Mouse (Mus musculus) embryonic fibroblast, embryonic 13.5 days (primary cell): ENCODE measurements around the gene Olr1. TPM values are rescaled to one million over a fixed set of nuclear protein-coding genes. Genes with fewer than 3 reads are reported as not detected.

Experiments used
- H3K27ac ChIP-seq: 2 replicates; pipeline ENCODE4 v1.5.1; 2012; ENCODE audit warnings: low read length, control low read depth, inconsistent platforms; ENCODE audit not compliant: insufficient read depth
- H3K4me1 ChIP-seq: 2 replicates; pipeline ENCODE4 v1.6.1; 2011; ENCODE audit warnings: low read length; ENCODE audit not compliant: control insufficient read depth, insufficient read depth
- H3K4me3 ChIP-seq: 2 replicates; pipeline ENCODE4 v1.5.1; 2011; ENCODE audit warnings: mild to moderate bottlenecking, control low read depth, low read length; ENCODE audit not compliant: insufficient read depth
- CTCF ChIP-seq: IDR thresholded peaks from 2 replicates; pipeline ENCODE4 v1.5.1; 2011; ENCODE audit warnings: mild to moderate bottlenecking, control low read depth, low read length, moderate library complexity, borderline replicate concordance; ENCODE audit not compliant: insufficient read depth
- POLR2A ChIP-seq: IDR thresholded peaks from 2 replicates; pipeline ENCODE4 v1.6.1; 2011; ENCODE audit warnings: low read depth, mild to moderate bottlenecking, control low read depth, low read length, moderate library complexity
- polyA plus RNA-seq: library from polyadenylated mRNA; stranded (reverse); fragments of >200 nt; gene quantifications from 2 replicates; pipeline ENCODE4 v1.2.4, GENCODE M21; 2011; ENCODE audit warnings: low read depth; ENCODE audit not compliant: missing spikeins, insufficient read length

The Olr1 gene
- polyA plus RNA-seq, 1 experiment, result 2.9 TPM

- peaks cover 3% of the 10 kb centered on the region; the same call in 1 of the 2 replicates for H3K4me1 ChIP-seq
- no peak overlapping the region for H3K27ac ChIP-seq
- TF ChIP-seq CTCF, result no peak
- TF ChIP-seq POLR2A, result no peak
- H3K4me3 ChIP-seq, result no peak overlapping the region
Observed at GRCm38 (mm10) chr6:129476404-129477126, 30.4 kb downstream of the Olr1 start.

GRCm38 (mm10) chr6:129472627-129473026 lies 34.3 kb downstream of the Olr1 start:
- H3K27ac ChIP-seq, result no peak overlapping the region
- H3K4me1 ChIP-seq, result peaks cover 3% of the 10 kb centered on the region; the same call in 1 of the 2 replicates
- no peak overlapping the region for H3K4me3 ChIP-seq
- TF ChIP-seq CTCF, result no peak
- no peak for TF ChIP-seq POLR2A

- no peak overlapping the region for H3K27ac ChIP-seq
- H3K4me1 ChIP-seq, result peaks cover 2% of the 10 kb centered on the region; the same call in 1 of the 2 replicates
- TF ChIP-seq CTCF (no peak), POLR2A (no peak)
- no peak overlapping the region for H3K4me3 ChIP-seq
Observed at GRCm38 (mm10) chr6:129471386-129471785, 35.6 kb downstream of the Olr1 start.

GRCm38 (mm10) chr6:129451411-129452039 lies 55.4 kb downstream of the Olr1 start, which contains the start of gene Clec1a:
Gene Clec1a, minus strand, starts transcription at chr6:129452000.
- Histone ChIP-seq H3K4me3 (no peak within 1 kb of the TSS), H3K27ac (no peak within 1 kb of the TSS), H3K4me1 (peaks cover 11% of the 10 kb centered on the region)
- no peak for TF ChIP-seq CTCF
- TF ChIP-seq POLR2A, result no peak

GRCm38 (mm10) chr6:129449743-129450142 lies 57.2 kb downstream of the Olr1 start:
- no peak overlapping the region for H3K4me3 ChIP-seq
- peaks cover 11% of the 10 kb centered on the region for H3K4me1 ChIP-seq
- no peak overlapping the region for H3K27ac ChIP-seq
- TF ChIP-seq CTCF, result no peak
- no peak for TF ChIP-seq POLR2A

- H3K27ac ChIP-seq, result no peak overlapping the region
- no peaks in the 10 kb centered on the region for H3K4me1 ChIP-seq
- TF ChIP-seq POLR2A (no peak), CTCF (no peak)
- no peak overlapping the region for H3K4me3 ChIP-seq
Observed at GRCm38 (mm10) chr6:129438033-129438432, 68.9 kb downstream of the Olr1 start.

- Histone ChIP-seq H3K4me3 (no peak overlapping the region), H3K27ac (no peak overlapping the region), H3K4me1 (no peaks in the 10 kb centered on the region)
- no peak for TF ChIP-seq POLR2A
- TF ChIP-seq CTCF, result no peak
Observed at GRCm38 (mm10) chr6:129436025-129436424, 70.9 kb downstream of the Olr1 start.

Other genes starting within 250 kb of the Olr1 start
- not detected in 2 replicates for gene Cd69, start 231.7 kb downstream of the Olr1 start, polyA plus RNA-seq
- gene 4922502D21Rik, start 175.4 kb downstream of the Olr1 start, polyA plus RNA-seq, result not detected in 2 replicates
- gene Clec12a, start 164.5 kb downstream of the Olr1 start, polyA plus RNA-seq, result 0.61 TPM in 1 of 2 replicates, not detected in the other
- gene Clec12b, start 121.3 kb downstream of the Olr1 start, polyA plus RNA-seq, result not detected in 2 replicates
- gene Clec1b, start 109.9 kb downstream of the Olr1 start, polyA plus RNA-seq, result not detected in 2 replicates
- gene Clec9a, start 98.3 kb downstream of the Olr1 start, polyA plus RNA-seq, result not detected in 2 replicates
- gene Clec1a, start 55.2 kb downstream of the Olr1 start, polyA plus RNA-seq, result 0.52 and 0.54 TPM in 2 replicates
- gene Tmem52b, start 5.4 kb upstream of the Olr1 start, polyA plus RNA-seq, result 0.48 TPM in 1 of 2 replicates, not detected in the other
- gene Gabarapl1, start 26.0 kb upstream of the Olr1 start, polyA plus RNA-seq, result 92.0 and 113 TPM in 2 replicates
- not detected in 2 replicates for gene Klre1, start 70.7 kb upstream of the Olr1 start, polyA plus RNA-seq
- gene Klrd1, start 84.6 kb upstream of the Olr1 start, polyA plus RNA-seq, result not detected in 2 replicates
- not detected in 2 replicates for gene Klrk1, start 116.7 kb upstream of the Olr1 start, polyA plus RNA-seq
- not detected in 2 replicates for gene Klrc3, start 136.2 kb upstream of the Olr1 start, polyA plus RNA-seq
- not detected in 2 replicates for gene Klrc2, start 153.5 kb upstream of the Olr1 start, polyA plus RNA-seq
- gene Klrc1, start 171.8 kb upstream of the Olr1 start, polyA plus RNA-seq, result not detected in 2 replicates
- gene Klri1, start 210.0 kb upstream of the Olr1 start, polyA plus RNA-seq, result not detected in 2 replicates
- not detected in 2 replicates for gene Klri2, start 233.3 kb upstream of the Olr1 start, polyA plus RNA-seq